Mouse (Mus musculus) cerebellum, postnatal 14 days (tissue): ENCODE measurements around the gene Sept5.
A peak's percentile ranks its signal among the peaks of the same experiment; 100 is the strongest.

Experiments
- DNase-seq, 2 experiments: peaks; one replicate each; pipeline ENCODE4 v3.0.0; 2021; ENCODE audit warnings: mixed read lengths in 2 of 2

The Sept5 gene

GRCm38 (mm10) chr16:18632059-18632458 is 2.3 kb upstream of the Sept5 start:
- DNase-seq, result no peak

- DNase-seq, result no peak
Observed at GRCm38 (mm10) chr16:18631141-18631540, 1.4 kb upstream of the Sept5 start.

DNA sequence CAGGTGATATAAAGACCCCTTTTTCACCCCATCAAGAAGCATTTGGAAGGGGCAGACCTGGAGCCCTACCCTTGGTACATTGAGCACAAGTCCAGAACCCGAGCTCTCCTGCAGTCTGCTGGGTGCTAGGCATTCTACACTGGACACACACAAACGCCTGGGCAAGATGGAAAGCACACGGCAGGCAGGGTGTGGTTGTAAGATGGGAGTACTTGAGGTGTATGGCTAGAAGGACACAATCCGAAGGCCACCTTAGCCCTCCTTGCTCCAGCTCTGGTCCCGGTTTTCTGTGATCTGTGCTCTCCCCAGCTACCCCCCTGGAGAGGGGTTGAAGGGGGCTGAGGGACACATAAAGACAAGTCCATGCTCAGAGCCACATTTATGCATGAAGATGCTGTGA is 537 bp upstream of the Sept5 start:
- DNase-seq, result no peak

GRCm38 (mm10) chr16:18628948-18629340 is 810 bp downstream of the Sept5 start:
- DNase-seq, result peak in 1 of 2 experiments; percentile 24

GRCm38 (mm10) chr16:18628206-18628947 is 1.4 kb downstream of the Sept5 start:
- DNase-seq, result peak in 1 of 2 experiments; percentile 20

- peak; percentile 31 to 46 for DNase-seq
Observed at GRCm38 (mm10) chr16:18627163-18627562, 2.6 kb downstream of the Sept5 start.

- peak; percentile 92 to 93 for DNase-seq
Observed at GRCm38 (mm10) chr16:18626376-18626878, 3.3 kb downstream of the Sept5 start, which contains the start of gene Gm49601. TSS of gene Gm49601 (minus strand) at chr16:18626427.

DNA sequence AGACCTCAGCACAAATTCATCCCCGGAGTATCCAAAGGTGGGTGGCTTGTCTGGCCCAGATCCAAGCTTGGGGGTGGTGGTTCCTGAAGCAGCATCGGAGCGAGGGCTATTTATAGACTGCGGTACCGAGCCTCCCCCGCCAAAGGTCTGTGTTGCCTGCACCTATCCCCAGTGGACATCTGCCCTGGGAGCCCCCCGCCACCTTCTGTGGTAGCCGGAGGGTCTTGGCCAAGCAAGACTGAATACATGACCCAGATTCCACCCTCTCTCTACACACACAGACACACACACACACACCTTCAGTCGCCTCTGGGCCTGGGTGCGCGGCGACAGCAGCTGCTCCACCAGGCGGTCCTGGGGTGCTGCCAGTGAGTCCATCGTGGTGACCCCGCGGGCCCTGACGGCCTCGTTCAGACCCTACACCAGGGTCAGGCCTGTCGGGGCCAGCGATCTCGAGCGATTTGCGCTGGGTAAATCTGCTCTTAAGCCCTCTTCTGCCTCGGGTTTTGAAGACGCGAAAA is 3.9 kb downstream of the Sept5 start:
- peak; percentile 62 to 75 for DNase-seq

GRCm38 (mm10) chr16:18625097-18625496 is 4.7 kb downstream of the Sept5 start:
- no peak for DNase-seq

DNA sequence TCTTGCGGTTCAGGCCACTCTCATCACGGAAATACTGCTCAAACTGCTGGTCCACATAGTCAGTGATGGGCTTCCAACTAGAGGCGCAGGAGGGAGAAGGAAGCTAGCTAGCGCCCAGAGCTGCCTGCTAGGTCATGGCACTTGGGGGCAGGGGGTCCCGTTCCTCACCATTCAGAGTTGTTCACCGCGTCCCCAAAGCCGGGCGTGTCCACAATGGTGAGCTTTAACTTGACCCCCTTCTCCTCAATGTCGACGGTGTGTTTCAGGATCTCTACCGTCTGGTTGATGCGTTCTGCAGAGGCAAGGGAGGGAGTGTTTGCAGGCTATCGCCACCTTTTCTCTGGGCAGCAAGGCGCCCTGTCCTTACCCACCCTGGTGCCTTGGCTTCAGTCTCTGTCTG is 5.1 kb downstream of the Sept5 start:
- DNase-seq, result no peak

DNA sequence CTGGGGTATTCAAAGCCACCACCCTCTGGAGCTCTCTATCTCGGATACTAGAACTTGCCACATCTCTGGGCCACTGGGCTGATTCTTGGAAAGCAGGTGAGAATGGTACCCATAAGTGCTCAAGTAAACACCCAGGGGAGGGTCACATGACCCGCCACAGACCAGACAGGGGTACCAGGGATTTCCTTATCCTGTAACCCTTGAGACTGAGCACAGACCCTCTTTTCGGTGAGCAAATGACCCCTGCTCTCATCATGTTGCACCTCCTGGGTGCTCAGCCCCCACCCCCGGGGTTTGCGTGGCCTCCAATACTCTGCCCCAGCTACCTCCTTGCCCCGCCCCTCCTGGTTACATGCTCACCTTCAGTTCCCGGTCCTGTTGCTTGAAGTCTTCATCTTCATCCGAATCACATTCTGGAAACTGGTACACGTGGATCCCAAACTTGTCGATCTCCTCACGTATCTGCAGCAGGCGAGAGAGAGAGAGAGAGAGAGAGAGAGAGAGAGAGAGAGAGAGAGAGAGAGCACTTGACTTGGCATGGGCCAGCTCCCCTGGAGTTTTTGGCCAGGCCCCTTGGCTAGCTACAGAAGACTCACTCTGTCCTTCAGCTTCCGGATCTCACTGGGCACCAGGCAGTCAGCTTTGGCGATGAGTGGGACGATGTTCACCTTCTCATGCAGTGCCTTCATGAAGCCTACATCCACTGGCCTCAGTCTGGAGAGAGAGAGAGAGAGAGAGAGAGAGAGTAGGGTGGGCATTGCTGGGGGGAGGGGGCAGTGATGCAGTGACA is 5.8 kb downstream of the Sept5 start:
- DNase-seq, result peak; percentile 76 to 86

DNA sequence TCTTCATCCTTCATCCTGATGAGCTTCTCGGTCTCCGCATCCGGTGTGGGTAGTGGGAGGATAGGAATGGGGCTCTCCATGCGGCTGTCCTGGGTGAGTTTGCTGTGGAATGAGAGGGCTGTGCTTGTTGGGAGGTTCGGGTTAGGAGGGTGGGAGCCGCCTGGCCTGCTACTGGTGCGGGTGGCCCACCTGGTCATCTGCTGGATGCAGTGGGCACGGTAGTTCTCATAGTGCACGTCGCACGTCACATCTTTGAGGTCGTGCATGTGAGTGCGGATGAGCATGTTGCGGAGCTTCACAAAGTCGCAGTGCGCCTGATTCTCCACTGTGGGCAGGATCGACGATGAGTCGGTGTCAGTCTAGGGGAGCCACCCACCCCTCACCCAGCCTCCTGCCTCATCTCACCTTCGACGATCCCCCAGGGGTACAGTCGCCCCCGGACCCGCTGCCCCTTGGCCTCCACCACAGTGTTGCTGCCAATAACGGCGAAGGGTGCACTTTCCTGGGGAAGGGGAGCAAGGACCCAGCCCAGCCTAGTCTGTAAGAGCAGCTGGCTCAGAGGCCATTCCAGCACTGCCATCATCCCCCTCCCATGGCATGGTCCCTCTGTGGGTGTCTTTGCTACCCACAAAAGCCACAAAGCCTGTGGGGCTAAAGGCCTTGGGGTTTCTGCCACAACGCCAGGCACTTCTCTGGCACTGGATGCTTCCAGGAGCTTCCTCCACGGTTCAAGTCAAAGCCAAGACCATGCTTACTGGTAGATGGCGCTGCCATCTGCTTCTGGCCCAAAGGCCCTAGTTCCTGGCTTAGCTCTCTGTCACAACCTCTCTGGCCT is 6.6 kb downstream of the Sept5 start:
- DNase-seq, result peak; percentile 53 to 54

DNA sequence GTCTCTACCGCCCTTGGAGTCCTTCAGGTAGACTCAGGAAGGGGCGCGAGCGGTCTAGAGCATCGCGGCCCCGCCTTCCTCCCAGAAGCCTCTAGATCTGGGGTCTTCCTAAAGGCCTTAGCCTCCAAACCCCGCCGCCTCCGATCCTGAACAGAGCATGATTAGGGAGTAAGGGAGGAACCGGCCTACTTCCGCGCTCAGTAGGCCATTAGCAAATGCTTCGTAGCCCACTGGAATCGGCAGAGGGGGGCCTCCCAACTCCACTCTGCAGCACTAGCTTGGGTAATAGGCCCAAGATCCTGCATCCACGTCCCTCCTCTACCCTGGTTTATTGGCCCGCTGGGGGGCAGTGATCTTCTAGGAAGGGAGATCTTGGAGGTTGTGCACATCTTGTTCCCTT is 7.7 kb downstream of the Sept5 start, which contains the start of gene Gp1bb:
Gene Gp1bb (minus strand): TSS at position 385 of the 400 bp plus-strand sequence.
- no peak for DNase-seq

- peak; percentile 34 to 54 for DNase-seq
Observed at GRCm38 (mm10) chr16:18621362-18622001, 8.3 kb downstream of the Sept5 start.

- peak; percentile 57 to 61 for DNase-seq
Observed at GRCm38 (mm10) chr16:18620601-18621361, 9.0 kb downstream of the Sept5 start.

GRCm38 (mm10) chr16:18620201-18620600 is 9.6 kb downstream of the Sept5 start:
- no peak for DNase-seq

DNA sequence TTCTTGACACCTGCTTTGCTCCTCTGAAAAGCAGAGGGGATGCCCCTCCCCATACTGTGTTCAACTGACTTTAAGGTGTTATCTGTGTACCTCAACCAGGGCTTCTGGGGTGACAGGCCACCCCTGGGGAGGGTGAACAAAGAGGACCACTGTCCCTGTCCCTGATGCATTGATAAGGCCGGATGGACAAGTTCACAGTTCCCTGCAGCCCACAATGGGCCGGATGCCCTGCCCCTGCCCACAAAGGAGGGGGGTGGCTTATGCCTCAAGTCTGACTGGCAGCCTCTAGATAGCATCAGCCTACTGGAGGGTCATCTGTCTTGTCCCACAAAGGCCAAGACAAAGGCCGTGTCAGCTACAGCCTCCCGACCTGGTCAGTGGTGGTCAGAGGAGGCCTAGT is 10.6 kb downstream of the Sept5 start:
- peak in 1 of 2 experiments; percentile 10 for DNase-seq

DNA sequence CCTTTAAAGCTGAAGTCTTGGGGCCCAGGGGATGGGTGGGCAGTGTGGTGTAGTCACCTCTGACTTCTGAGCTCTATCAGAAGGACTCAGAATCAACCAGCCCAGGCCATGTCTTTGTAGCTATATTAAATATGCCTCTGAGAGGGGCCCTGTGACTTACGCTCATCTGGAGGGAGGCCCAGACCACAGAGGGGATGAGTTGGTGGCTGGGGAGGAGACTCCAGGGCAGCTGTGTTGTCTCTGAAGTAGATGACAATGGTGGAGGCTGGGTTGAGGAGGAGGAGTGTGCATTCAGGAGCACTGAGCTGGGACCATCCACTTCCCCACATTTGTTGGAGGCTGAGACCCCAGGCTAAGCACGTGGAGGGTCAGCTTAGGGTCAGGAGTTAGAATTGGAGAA is 11.5 kb downstream of the Sept5 start:
- no peak for DNase-seq

- peak; percentile 95 to 96 for DNase-seq
Observed at GRCm38 (mm10) chr16:18617370-18618065, 12.2 kb downstream of the Sept5 start.

- no peak for DNase-seq
Observed at GRCm38 (mm10) chr16:18613301-18613700, 16.5 kb downstream of the Sept5 start.

DNA sequence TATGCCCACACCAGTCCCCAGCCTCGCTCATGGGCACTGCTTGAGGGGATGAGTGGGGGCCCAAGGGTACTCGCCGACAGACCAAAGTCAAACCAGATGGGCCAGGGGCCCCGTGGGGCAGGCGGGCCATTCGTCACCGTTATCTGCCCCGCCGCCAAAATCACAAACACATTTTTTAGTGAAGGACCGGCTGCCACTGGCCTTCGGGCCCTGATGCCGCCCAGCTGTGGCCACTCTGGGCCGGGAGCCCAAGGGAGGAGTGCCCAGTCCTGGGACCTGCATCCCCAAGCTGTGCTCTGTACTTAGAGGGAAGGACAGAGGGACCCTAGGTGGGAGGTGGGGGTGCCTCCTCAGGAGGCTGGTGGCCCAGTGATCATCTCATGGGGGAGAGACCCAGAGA is 18.0 kb downstream of the Sept5 start:
- DNase-seq, result no peak
